ENCODE assay signal across 24 mouse cellular contexts in the genomic region with DNA sequence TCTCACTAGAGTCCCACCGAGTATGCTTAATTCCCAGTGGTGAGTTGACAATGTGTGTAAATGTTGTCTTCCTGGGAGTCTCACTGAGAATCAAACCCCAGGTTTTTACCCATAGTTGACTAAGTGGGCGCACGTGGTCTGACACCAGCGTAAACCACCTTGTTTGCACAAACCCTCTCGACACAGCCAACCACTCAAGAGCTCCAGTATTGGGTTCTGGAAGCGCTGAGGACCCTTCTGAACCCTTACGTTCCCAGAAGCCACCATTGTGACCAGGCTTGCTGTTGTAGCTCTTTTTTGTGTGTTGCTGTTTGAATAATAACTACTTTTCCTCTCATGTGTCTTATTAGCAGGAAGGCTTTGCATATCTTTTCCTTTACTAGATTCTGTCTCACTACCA.
"Had no signal": no experiment of that assay in that cellular context is flagged by ENCODE, and none has a peak within 500 bp of the region (broad histone marks: within the 10 kb centered on the region; RNA-seq: fewer than 3 reads in every experiment).

No protein-coding gene starts in this region.

- H3K27ac ChIP-seq: gastrocnemius, adult 2 months; heart, embryonic 10.5 days; hindbrain, embryonic 10.5 days; hindbrain, embryonic 13.5 days; hindbrain, embryonic 15.5 days; hindbrain, postnatal 0 days; intestine, embryonic 15.5 days; limb, embryonic 13.5 days; limb, embryonic 15.5 days had no signal

- H3K4me1 ChIP-seq: limb, embryonic 15.5 days had no signal

- DNase-seq: gastrocnemius, adult 2 months; gastrocnemius, postnatal 10 days; gastrocnemius, postnatal 25 days; heart, postnatal 10 days; heart, postnatal 4 days; kidney, adult 18-20 months; kidney, adult 8-10 months; kidney, postnatal 14 days; kidney, postnatal 36 days; layer of hippocampus, adult 9-11 months; layer of hippocampus, postnatal 36 days; left cerebral cortex, postnatal 4 days had no signal

- ATAC-seq: forebrain, embryonic 16.5 days; hindbrain, postnatal 0 days; inflammation-experienced regulatory T-cells, adult 6 months; intestine, embryonic 15.5 days; intestine, postnatal 0 days had no signal

- H3K4me3 ChIP-seq: gastrocnemius, adult 2 months; heart, embryonic 10.5 days; heart, embryonic 12.5 days; hindbrain, embryonic 10.5 days; hindbrain, embryonic 13.5 days; hindbrain, embryonic 15.5 days; intestine, embryonic 15.5 days; limb, embryonic 13.5 days; limb, embryonic 15.5 days had no signal

- H3K9me3 ChIP-seq: heart, embryonic 10.5 days; heart, embryonic 12.5 days; hindbrain, embryonic 10.5 days; hindbrain, embryonic 13.5 days; hindbrain, embryonic 15.5 days; intestine, embryonic 15.5 days; limb, embryonic 13.5 days; limb, embryonic 15.5 days had no signal

- H3K4me2 ChIP-seq: heart, embryonic 12.5 days; hindbrain, embryonic 13.5 days; hindbrain, embryonic 15.5 days; intestine, embryonic 15.5 days; limb, embryonic 13.5 days; limb, embryonic 15.5 days had no signal

- H3K36me3 ChIP-seq: heart, embryonic 10.5 days; heart, embryonic 12.5 days; hindbrain, embryonic 10.5 days; hindbrain, embryonic 13.5 days; hindbrain, embryonic 15.5 days; intestine, embryonic 15.5 days; limb, embryonic 13.5 days; limb, embryonic 15.5 days had no signal

- H3K9ac ChIP-seq: heart, embryonic 12.5 days; hindbrain, embryonic 13.5 days; hindbrain, embryonic 15.5 days; intestine, embryonic 15.5 days; limb, embryonic 13.5 days; limb, embryonic 15.5 days had no signal

- H3K27me3 ChIP-seq: heart, embryonic 12.5 days; hindbrain, embryonic 13.5 days; hindbrain, embryonic 15.5 days; intestine, embryonic 15.5 days; limb, embryonic 13.5 days; limb, embryonic 15.5 days had no signal
